In genomic region chr11:112256326-112256725, GRCm38 (mm10) we compare ENCODE assay signal across 17 mouse cellular contexts.
"Had no signal": no experiment of that assay in that cellular context is flagged by ENCODE, and none has a peak within 500 bp of the region (broad histone marks: within the 10 kb centered on the region; RNA-seq: fewer than 3 reads in every experiment).

No protein-coding gene starts in this region.

- DNase-seq: cerebellum, adult 2 months; cerebellum, adult 8-10 months; cerebellum, adult 9-10 months; cerebellum, adult 9-11 months; cerebellum, postnatal 10 days; cerebellum, postnatal 14 days; cerebellum, postnatal 25 days; cerebellum, postnatal 36 days; embryo, embryonic 11 days; forebrain, postnatal 0 days; gastrocnemius, adult 2 months; gastrocnemius, postnatal 10 days; gastrocnemius, postnatal 14 days; gastrocnemius, postnatal 25 days; gastrocnemius, postnatal 36 days; heart, adult 18-20 months; heart, adult 2 months had no signal
